Mouse (Mus musculus) stomach, postnatal 0 days (tissue): Measurements from ENCODE around the gene Ahcy. TPM values are rescaled to one million over a fixed set of nuclear protein-coding genes. Genes with fewer than 3 reads are reported as not detected.
A peak's percentile ranks its signal among the peaks of the same experiment; 100 is the strongest.
"Not testable (repeated sequence)": the region's sequence is repeated elsewhere in the genome, so short reads cannot be mapped to it uniquely, and the experiment has no call there.

ENCODE experiments used
- ATAC-seq: fragments of 200-750 bp; cut with Nextera tagmentation; 2 replicates; pipeline ENCODE4 v1.8.0; 2017; ENCODE audit not compliant: low FRiP score, low TSS enrichment
- DNase-seq: peaks from one replicate; pipeline ENCODE4 v3.0.0-alpha.2; 2016; ENCODE audit warnings: low spot score
- H3K27ac ChIP-seq: fragments of 300-500 bp; sonication (generic); replicated peaks from 2 replicates; pipeline ENCODE4 v1.5.1; 2014; ENCODE audit warnings: mild to moderate bottlenecking, control low read depth
- H3K27me3 ChIP-seq: fragments of 300-500 bp; sonication (generic); 2 replicates; pipeline ENCODE4 v1.6.1; 2014; ENCODE audit warnings: low read length; ENCODE audit not compliant: control insufficient read depth, insufficient read depth
- H3K36me3 ChIP-seq: fragments of 300-500 bp; sonication (generic); 2 replicates; pipeline ENCODE4 v1.6.1; 2014; ENCODE audit warnings: low read length, mixed read lengths; ENCODE audit not compliant: control insufficient read depth, insufficient read depth
- H3K4me1 ChIP-seq: fragments of 300-500 bp; sonication (generic); replicated peaks from 2 replicates; pipeline ENCODE4 v1.6.1; 2014; ENCODE audit warnings: antibody characterized with exemption; ENCODE audit not compliant: control insufficient read depth, insufficient read depth
- H3K4me2 ChIP-seq: fragments of 300-500 bp; sonication (generic); replicated peaks from 2 replicates; pipeline ENCODE4 v1.6.1; 2014; ENCODE audit warnings: low read depth, mild to moderate bottlenecking, control low read depth, moderate library complexity
- H3K4me3 ChIP-seq: fragments of 300-500 bp; sonication (generic); 2 replicates; pipeline ENCODE4 v1.5.1; 2014; ENCODE audit warnings: low read depth, low read length, control low read depth
- H3K9ac ChIP-seq: fragments of 300-500 bp; sonication (generic); 2 replicates; pipeline ENCODE4 v1.6.1; 2014; ENCODE audit warnings: mild to moderate bottlenecking, low read length, control low read depth, mixed read lengths
- H3K9me3 ChIP-seq: fragments of 300-500 bp; sonication (generic); 2 replicates; pipeline ENCODE4 v1.6.1; 2016; ENCODE audit warnings: low read length; ENCODE audit not compliant: control insufficient read depth
- CTCF ChIP-seq: IDR thresholded peaks from 2 replicates; pipeline ENCODE4 v1.5.1; 2016; ENCODE audit warnings: antibody characterized with exemption, low read depth, mild to moderate bottlenecking, moderate library complexity
- EP300 ChIP-seq: optimal IDR thresholded peaks from 2 replicates; pipeline ENCODE3; 2016; ENCODE audit warnings: antibody characterized with exemption
- WGBS: fragments of 180-500 bp; shearing (Covaris S2); extraction: QIAGEN DNeasy Blood & Tissue Kit; methylation state at CpG from one replicate; pipeline ENCODE4 v1.1.7; 2014; 5-methylcytosine and 5-hydroxymethylcytosine counted together
- polyA plus RNA-seq: library from polyadenylated mRNA; unstranded; fragments of >200 nt; fragmentation: Nextera tagmentation; extraction: Ambion mirVana; gene quantifications from 2 replicates; pipeline ENCODE4 v1.2.1, GENCODE M21; 2015

The Ahcy gene
- polyA plus RNA-seq: 23.8 and 25.2 TPM in 2 replicates

DNA sequence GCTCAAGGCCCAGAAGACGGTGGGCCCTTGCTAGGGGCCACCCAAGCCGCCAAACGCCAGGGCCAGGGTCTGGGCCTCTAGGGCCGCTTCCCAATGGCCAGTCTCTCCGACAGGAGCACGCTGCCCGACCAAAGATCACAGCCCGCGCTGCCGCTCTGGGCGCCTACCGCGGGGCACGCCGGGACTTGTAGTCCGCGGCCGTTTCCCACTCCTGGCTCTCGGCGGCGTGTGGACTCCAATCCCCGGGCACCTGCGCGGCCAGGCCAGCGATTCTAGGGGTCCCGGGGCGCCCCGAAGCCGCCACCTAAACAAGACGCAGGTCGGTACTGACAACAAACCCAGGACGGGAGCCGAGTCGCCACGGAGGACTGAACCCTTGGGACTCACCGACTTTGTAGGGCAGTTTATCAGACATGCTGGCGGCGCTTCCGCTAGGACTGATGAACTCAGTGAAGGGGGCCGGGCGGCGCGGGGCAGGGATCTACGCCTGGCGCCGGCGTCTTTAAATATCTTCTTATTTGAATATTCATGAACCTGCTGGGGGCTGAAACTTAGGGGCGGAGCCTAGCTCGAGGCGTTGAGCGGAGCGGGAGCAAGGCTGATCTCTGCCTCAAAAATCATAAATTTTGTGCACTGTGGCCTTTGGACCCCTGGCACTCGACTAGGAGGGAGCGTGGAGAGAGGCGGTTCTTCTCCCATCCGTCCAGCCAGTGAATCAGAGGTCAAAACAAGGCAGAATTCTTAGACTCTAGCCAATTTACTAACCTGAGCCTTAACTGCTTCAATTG, at the start of gene Ahcy:
TSS of gene Ahcy (minus strand) at position 520 of the 788 bp plus-strand sequence.
- ATAC-seq: peak; percentile 93
- H3K4me1 ChIP-seq: no peaks in the 10 kb centered on the region; the same call in 1 of the 2 replicates
- H3K4me2 ChIP-seq: peak within 1 kb of the TSS; percentile 86
- H3K27ac ChIP-seq: peak within 1 kb of the TSS; percentile 67
- H3K36me3 ChIP-seq: no peaks in the 10 kb centered on the region
- WGBS: under 1% methylated on average over 56 of the region's 56 CpGs
- H3K9ac ChIP-seq: peak within 1 kb of the TSS; percentile 76
- peak; percentile 91 for DNase-seq
- no peaks in the 10 kb centered on the region for H3K9me3 ChIP-seq
- peak within 1 kb of the TSS; percentile 69 for H3K4me3 ChIP-seq
- no peak for TF ChIP-seq EP300
- TF ChIP-seq CTCF: no peak
- H3K27me3 ChIP-seq: no peaks in the 10 kb centered on the region

DNA sequence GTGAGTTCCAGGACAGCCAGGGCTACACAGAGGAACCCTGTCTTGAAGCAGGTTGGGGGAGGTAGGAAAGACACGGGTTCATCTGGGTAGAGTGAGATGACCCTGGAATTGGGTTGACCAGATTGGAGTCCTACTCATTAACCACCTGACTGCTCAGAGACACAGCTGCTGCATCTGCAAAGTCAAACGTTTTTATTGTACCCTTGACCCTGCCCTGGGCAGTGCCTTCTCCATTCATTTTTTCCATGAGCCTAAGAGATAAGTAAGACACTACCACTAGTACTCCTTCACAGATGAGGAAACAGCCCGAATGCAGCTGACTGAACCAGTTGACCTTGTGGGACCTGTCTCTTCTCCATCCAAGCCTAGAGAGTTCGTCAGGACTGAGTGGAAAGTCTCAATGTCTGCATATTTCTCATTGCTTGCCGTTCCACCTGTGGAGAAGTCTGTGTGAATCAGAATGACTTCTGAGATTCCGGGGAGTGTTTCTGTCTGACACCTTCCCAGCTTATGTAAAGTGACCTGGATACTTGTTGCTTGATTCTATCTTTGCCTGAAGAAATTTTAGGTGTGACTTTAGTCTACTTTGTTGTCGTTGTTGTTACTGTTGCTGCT, 41.0 kb upstream of the Ahcy start:
- Histone ChIP-seq H3K9ac (no peak overlapping the region), H3K4me1 (no peaks in the 10 kb centered on the region), H3K4me2 (no peak overlapping the region), H3K27me3 (no peaks in the 10 kb centered on the region), H3K4me3 (no peak overlapping the region), H3K27ac (no peak overlapping the region), H3K36me3 (no peaks in the 10 kb centered on the region), H3K9me3 (no peaks in the 10 kb centered on the region)
- 58% methylated on average over 7 of the region's 7 CpGs for WGBS
- no peak for DNase-seq
- ATAC-seq: no peak
- TF ChIP-seq CTCF (no peak), EP300 (no peak)

DNA sequence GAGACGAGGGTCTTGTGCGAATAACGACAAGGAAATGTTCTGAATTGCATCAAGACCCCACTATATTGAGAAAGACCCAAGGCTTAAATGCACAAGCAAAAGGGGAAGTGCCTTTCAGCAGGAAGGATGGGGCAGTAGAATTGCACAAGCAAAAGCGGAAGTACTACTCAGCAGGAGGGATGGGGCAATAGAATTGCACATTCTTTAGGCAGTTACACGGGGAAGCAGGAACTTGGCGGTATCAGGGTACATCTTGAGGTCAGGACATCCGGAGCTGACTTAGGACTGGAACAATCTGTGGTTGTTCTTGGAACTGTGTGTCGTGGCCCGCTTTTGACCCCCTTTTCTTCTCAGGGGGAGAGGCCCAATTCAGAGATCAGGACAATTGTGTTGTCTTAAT, 33.0 kb upstream of the Ahcy start:
- H3K9me3 ChIP-seq, H3K4me3 ChIP-seq, ATAC-seq, DNase-seq, H3K4me1 ChIP-seq, H3K4me2 ChIP-seq, H3K36me3 ChIP-seq, H3K9ac ChIP-seq, H3K27ac ChIP-seq, H3K27me3 ChIP-seq: not testable (repeated sequence)
- WGBS: 79% methylated on average over 9 of the region's 9 CpGs

DNA sequence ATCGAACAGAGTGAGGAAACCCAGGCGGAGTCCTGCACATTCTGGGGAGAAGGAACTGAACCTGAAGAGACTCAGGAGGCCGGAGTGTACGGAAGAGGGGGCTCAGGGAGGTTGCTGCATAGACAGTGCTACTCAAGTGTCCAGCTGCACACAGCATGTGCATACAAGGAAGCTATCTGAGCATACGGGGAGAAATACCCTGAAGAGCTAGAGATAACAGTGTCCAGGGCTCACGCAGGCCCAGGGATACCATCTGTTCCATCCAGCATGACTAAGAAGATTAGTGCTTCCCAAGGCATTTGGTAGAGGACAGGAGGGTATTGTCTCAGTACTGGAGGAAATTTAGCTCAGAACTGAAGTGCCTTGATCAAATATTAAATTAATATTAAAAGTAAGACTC, 29.3 kb upstream of the Ahcy start:
- Histone ChIP-seq H3K27ac (no peak overlapping the region), H3K36me3 (no peaks in the 10 kb centered on the region), H3K4me3 (no peak overlapping the region), H3K4me2 (no peak overlapping the region), H3K9ac (no peak overlapping the region), H3K9me3 (no peaks in the 10 kb centered on the region), H3K4me1 (no peaks in the 10 kb centered on the region), H3K27me3 (no peaks in the 10 kb centered on the region)
- ATAC-seq (no peak), DNase-seq (no peak)
- WGBS: 81% methylated on average over 6 of the region's 6 CpGs
- TF ChIP-seq EP300: no peak
- TF ChIP-seq CTCF: no peak

DNA sequence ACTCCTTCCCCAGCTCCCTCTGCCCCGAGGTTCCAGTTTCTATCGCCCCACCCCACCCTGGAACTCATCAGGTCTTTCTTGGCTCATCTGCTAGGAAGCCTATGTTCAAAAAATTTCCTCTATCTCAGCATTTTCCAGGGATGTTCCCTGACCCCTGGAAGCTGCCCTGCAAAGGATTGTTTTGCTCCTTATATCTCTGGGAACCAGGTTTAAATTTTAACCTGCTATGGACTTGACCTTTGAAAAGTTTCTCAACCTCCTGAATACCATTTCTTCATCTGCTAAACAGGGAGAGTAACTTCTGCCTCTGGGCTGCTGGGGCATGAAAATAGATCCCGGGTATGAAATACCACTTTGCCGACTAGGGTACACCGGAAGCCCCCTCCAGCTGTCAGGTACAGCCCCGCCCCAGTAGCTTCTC, 27.5 kb upstream of the Ahcy start:
- no peak for DNase-seq
- 40% methylated on average over 6 of the region's 6 CpGs for WGBS
- ATAC-seq: no peak
- no peaks in the 10 kb centered on the region for H3K9me3 ChIP-seq
- no peak for TF ChIP-seq EP300
- TF ChIP-seq CTCF: no peak
- H3K27me3 ChIP-seq: no peaks in the 10 kb centered on the region
- H3K9ac ChIP-seq: no peak overlapping the region
- no peak overlapping the region for H3K4me3 ChIP-seq
- H3K36me3 ChIP-seq: no peaks in the 10 kb centered on the region
- no peak overlapping the region for H3K4me2 ChIP-seq
- no peak overlapping the region for H3K27ac ChIP-seq
- no peaks in the 10 kb centered on the region for H3K4me1 ChIP-seq

DNA sequence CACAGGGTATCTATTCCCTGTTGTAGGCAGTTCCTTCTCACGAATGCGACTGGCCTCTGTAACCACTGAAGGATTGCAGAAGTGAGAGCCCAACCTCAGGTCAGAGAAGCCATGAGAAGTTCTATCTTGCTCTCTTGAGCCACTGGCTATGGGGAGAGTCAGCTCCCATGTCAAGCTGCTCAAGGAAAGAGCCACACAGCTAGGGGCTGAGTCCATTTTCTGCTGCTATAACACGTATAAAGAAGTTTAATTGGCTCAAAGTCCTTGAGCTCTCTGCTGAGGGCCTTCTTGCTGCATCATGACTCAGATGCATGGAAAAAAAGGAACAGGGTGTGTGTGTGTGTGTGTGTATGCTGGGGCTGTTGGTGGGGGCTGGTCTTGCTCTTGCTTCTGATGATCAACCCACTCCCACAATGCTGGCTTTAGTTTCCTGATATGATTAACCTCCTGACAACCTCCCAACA, 26.5 kb upstream of the Ahcy start:
- no peak for DNase-seq
- TF ChIP-seq EP300 (no peak), CTCF (no peak)
- WGBS: 70% methylated on average over 3 of the region's 3 CpGs
- no peaks in the 10 kb centered on the region for H3K36me3 ChIP-seq
- H3K4me2 ChIP-seq: no peak overlapping the region
- no peaks in the 10 kb centered on the region for H3K4me1 ChIP-seq
- H3K4me3 ChIP-seq: no peak overlapping the region
- ATAC-seq: 0 out of 2 replicates have a peak, but pooled peaks have one; percentile 26
- H3K9me3 ChIP-seq: no peaks in the 10 kb centered on the region
- H3K27me3 ChIP-seq: no peaks in the 10 kb centered on the region
- no peak overlapping the region for H3K9ac ChIP-seq
- H3K27ac ChIP-seq: no peak overlapping the region
